Comparison of ENCODE assay signal across 7 mouse cellular contexts in genomic region chr7:81523008-81523662, GRCm38 (mm10). TPM values are rescaled to one million over a fixed set of nuclear protein-coding genes. Genes with fewer than 3 reads are reported as not detected.
DNase-seq lines count a peak whose midpoint lies in the region; ATAC-seq lines count a peak whose summit lies in the region.

No protein-coding gene starts in this region.

- ATAC-seq in granulocyte monocyte progenitor cell, adult 5-6 weeks (replicated peaks; ENCODE audit: poor library complexity, severe bottlenecking), result peak; percentile 97
- peak; percentile 98 for ATAC-seq in midbrain, embryonic 13.5 days

- H3K4me2 ChIP-seq in midbrain, embryonic 13.5 days (replicated peaks), result peak overlapping the region; percentile 83

- peak overlapping the region; percentile 76 for H3K9ac ChIP-seq in midbrain, embryonic 13.5 days (replicated peaks)

- peak overlapping the region; percentile 71 for H3K4me3 ChIP-seq in limb, embryonic 10.5 days
- H3K4me3 ChIP-seq in midbrain, embryonic 13.5 days (replicated peaks), result peak overlapping the region; percentile 54

- H3K36me3 ChIP-seq in limb, embryonic 10.5 days, result peaks cover 35% of the 10 kb centered on the region
- H3K36me3 ChIP-seq in midbrain, embryonic 13.5 days, result peaks cover 19% of the 10 kb centered on the region

- WGBS in limb, embryonic 10.5 days, result under 1% methylated on average over 31 of the region's 31 CpGs
- WGBS in midbrain, embryonic 13.5 days, result under 1% methylated on average over 31 of the region's 31 CpGs

- DNase-seq in adrenal gland, adult 8-10 months, result peak; percentile 84
- DNase-seq in embryo, embryonic 9.5 days (ENCODE audit: extremely low spot score), result peak; percentile 94
- DNase-seq in kidney, adult 11 months, result peak; percentile 84
- DNase-seq in limb, embryonic 10.5 days (ENCODE audit: low spot score), result peak; percentile 96
- peak; percentile 65 for DNase-seq in spleen, adult 12 weeks (ENCODE audit: low spot score)

- H3K4me1 ChIP-seq in limb, embryonic 10.5 days, result peaks cover 17% of the 10 kb centered on the region
- peaks cover 21% of the 10 kb centered on the region for H3K4me1 ChIP-seq in midbrain, embryonic 13.5 days (replicated peaks)

- H3K27me3 ChIP-seq in limb, embryonic 10.5 days (ENCODE audit: low read depth, poor library complexity, severe bottlenecking), result no peaks in the 10 kb centered on the region
- H3K27me3 ChIP-seq in midbrain, embryonic 13.5 days, result no peaks in the 10 kb centered on the region

- H3K27ac ChIP-seq in limb, embryonic 10.5 days, result peak overlapping the region; percentile 96
- H3K27ac ChIP-seq in midbrain, embryonic 13.5 days, result peak overlapping the region; percentile 97

- no peaks in the 10 kb centered on the region for H3K9me3 ChIP-seq in limb, embryonic 10.5 days (replicated peaks)
- H3K9me3 ChIP-seq in midbrain, embryonic 13.5 days, result no peaks in the 10 kb centered on the region

RNA-seq across cellular contexts. Expression of gene BC048679, which starts 25.1 kb away (rescaled TPM):
- total RNA-seq in adrenal gland, adult 8-10 months (2022), result not detected
- total RNA-seq in granulocyte monocyte progenitor cell, adult 5-6 weeks (2014; fragmentation: Nextera tagmentation), result not detected in 2 replicates
- total RNA-seq in granulocyte monocyte progenitor cell, adult 5-6 weeks (2017), result not detected in 2 replicates
- polyA plus RNA-seq in limb, embryonic 10.5 days (2016; fragmentation: Nextera tagmentation; extraction: Ambion mirVana), result not detected in 2 replicates
- not detected in 2 replicates for polyA plus RNA-seq in midbrain, embryonic 13.5 days (2015; fragmentation: Nextera tagmentation; extraction: Ambion mirVana)

RNA-seq across cellular contexts. Expression of gene Ap3b2, which starts 29.4 kb away (rescaled TPM):
- 10 to 100 TPM; 11.2 to 18.5 (median 14.5) TPM for total RNA-seq in adrenal gland, adult 8-10 months (2022)
- total RNA-seq in granulocyte monocyte progenitor cell, adult 5-6 weeks (2014; fragmentation: Nextera tagmentation), result not detected in 2 replicates
- total RNA-seq in granulocyte monocyte progenitor cell, adult 5-6 weeks (2017), result not detected in 2 replicates
- polyA plus RNA-seq in limb, embryonic 10.5 days (2016; fragmentation: Nextera tagmentation; extraction: Ambion mirVana), result 0.08 and 0.10 TPM in 2 replicates
- 110 and 117 TPM in 2 replicates for polyA plus RNA-seq in midbrain, embryonic 13.5 days (2015; fragmentation: Nextera tagmentation; extraction: Ambion mirVana)

RNA-seq across cellular contexts. Expression of gene Fsd2, which starts 43.6 kb away (rescaled TPM):
- total RNA-seq in adrenal gland, adult 8-10 months (2022), result 1 to 10 TPM in 3 of 4 experiments, under 1 TPM in 1; 0.66 to 3.4 (median 1.0) TPM
- 0.66 TPM in 1 of 2 replicates, not detected in the other for total RNA-seq in granulocyte monocyte progenitor cell, adult 5-6 weeks (2014; fragmentation: Nextera tagmentation)
- 0.13 and 0.41 TPM in 2 replicates for total RNA-seq in granulocyte monocyte progenitor cell, adult 5-6 weeks (2017)
- polyA plus RNA-seq in limb, embryonic 10.5 days (2016; fragmentation: Nextera tagmentation; extraction: Ambion mirVana), result 0.08 and 0.15 TPM in 2 replicates
- 0.20 and 0.34 TPM in 2 replicates for polyA plus RNA-seq in midbrain, embryonic 13.5 days (2015; fragmentation: Nextera tagmentation; extraction: Ambion mirVana)

RNA-seq across cellular contexts. Expression of gene Whamm, which starts 47.9 kb away (rescaled TPM):
- total RNA-seq in adrenal gland, adult 8-10 months (2022), result 10 to 100 TPM; 20.7 to 32.3 (median 29.1) TPM
- 9.2 and 14.1 TPM in 2 replicates for total RNA-seq in granulocyte monocyte progenitor cell, adult 5-6 weeks (2014; fragmentation: Nextera tagmentation)
- total RNA-seq in granulocyte monocyte progenitor cell, adult 5-6 weeks (2017), result 18.4 and 19.3 TPM in 2 replicates
- polyA plus RNA-seq in limb, embryonic 10.5 days (2016; fragmentation: Nextera tagmentation; extraction: Ambion mirVana), result 2.6 and 2.7 TPM in 2 replicates
- polyA plus RNA-seq in midbrain, embryonic 13.5 days (2015; fragmentation: Nextera tagmentation; extraction: Ambion mirVana), result 4.3 and 5.5 TPM in 2 replicates

Comparison
In these comparisons a context has a peak if more than half of its experiments do, and no peak if none do; other contexts are left out.
1. Peak in every context shown above with its lines: DNase-seq, ATAC-seq, H3K4me3 ChIP-seq and H3K27ac ChIP-seq.
2. RNA of gene Ap3b2, which starts 29.4 kb away (total RNA-seq): 11.2 to 18.5 TPM in adrenal gland, adult 8-10 months; not detected in granulocyte monocyte progenitor cell, adult 5-6 weeks; every median in the first group is over 10 times any median in the second.